Mouse (Mus musculus) myocyte (in vitro differentiated cells): ENCODE measurements around the gene Btbd11. TPM values are rescaled to one million over a fixed set of nuclear protein-coding genes. Genes with fewer than 3 reads are reported as not detected.

Source experiments
- H3K27me3 ChIP-seq: one replicate; pipeline ENCODE4 v1.6.1; 2011; ENCODE audit not compliant: control insufficient read depth, insufficient read depth, insufficient read length
- H3K36me3 ChIP-seq: one replicate; pipeline ENCODE4 v1.6.1; 2011; ENCODE audit not compliant: control insufficient read depth, insufficient read depth
- H3K4me2 ChIP-seq: one replicate; pipeline ENCODE4 v1.6.1; 2011; ENCODE audit warnings: low read depth, control low read depth
- H3K4me3 ChIP-seq: one replicate; pipeline ENCODE4 v1.5.1; 2011; ENCODE audit warnings: mild to moderate bottlenecking, control low read depth, moderate library complexity
- H3K79me2 ChIP-seq: one replicate; pipeline ENCODE4 v1.6.1; 2011; ENCODE audit not compliant: control insufficient read depth, insufficient read depth
- H3ac ChIP-seq: one replicate; pipeline ENCODE4 v1.6.1; 2011; ENCODE audit not compliant: control insufficient read depth, insufficient read length
- CEBPB ChIP-seq: IDR thresholded peaks from 2 replicates; pipeline ENCODE4 v1.6.1; 2011; ENCODE audit warnings: mild to moderate bottlenecking, moderate library complexity; ENCODE audit not compliant: poor library complexity, insufficient read depth, severe bottlenecking
- E2F4 ChIP-seq: IDR thresholded peaks from one replicate; pipeline ENCODE4 v1.6.1; 2011; ENCODE audit warnings: mild to moderate bottlenecking, control low read depth, moderate library complexity; ENCODE audit not compliant: insufficient read depth
- MAX ChIP-seq: IDR thresholded peaks from one replicate; pipeline ENCODE4 v1.6.1; 2011; ENCODE audit warnings: low read depth, mild to moderate bottlenecking, control low read depth
- MYOD1 ChIP-seq, 3 experiments: IDR thresholded peaks; one replicate each; pipeline ENCODE4 v1.6.1; 2011; ENCODE audit warnings: control low read depth in 2 of 3, low read depth in 2 of 3, mild to moderate bottlenecking in 2 of 3, moderate library complexity in 1 of 3; ENCODE audit not compliant: insufficient read length in 2 of 3, control insufficient read depth in 1 of 3
- MYOG ChIP-seq, 3 experiments: IDR thresholded peaks; one replicate each; pipeline ENCODE4 v1.6.1; 2011; ENCODE audit warnings: control low read depth in 2 of 3, low read depth in 2 of 3, mild to moderate bottlenecking in 2 of 3; ENCODE audit not compliant: insufficient read length in 2 of 3, control insufficient read depth in 1 of 3, insufficient read depth in 1 of 3
- POLR2A ChIP-seq: IDR thresholded peaks from one replicate; pipeline ENCODE4 v1.6.1; 2011; ENCODE audit warnings: low read depth, mild to moderate bottlenecking, control low read depth, moderate library complexity; ENCODE audit not compliant: insufficient read length
- POLR2AphosphoS2 ChIP-seq: IDR thresholded peaks from one replicate; pipeline ENCODE4 v1.6.1; 2011; ENCODE audit warnings: low read depth, control low read depth; ENCODE audit not compliant: insufficient read length
- REST ChIP-seq: IDR thresholded peaks from one replicate; pipeline ENCODE4 v1.6.1; 2011; ENCODE audit warnings: mild to moderate bottlenecking, control low read depth, moderate library complexity; ENCODE audit not compliant: insufficient read depth, insufficient read length
- SRF ChIP-seq: IDR thresholded peaks from one replicate; pipeline ENCODE4 v1.6.1; 2011; ENCODE audit warnings: low read depth; ENCODE audit not compliant: control insufficient read depth, insufficient read length
- TCF12 ChIP-seq: IDR thresholded peaks from one replicate; pipeline ENCODE4 v1.6.1; 2011; ENCODE audit warnings: mild to moderate bottlenecking, control low read depth; ENCODE audit not compliant: poor library complexity, insufficient read depth, severe bottlenecking
- TCF3 ChIP-seq: IDR thresholded peaks from one replicate; pipeline ENCODE4 v1.6.1; 2011; ENCODE audit warnings: low read depth, control low read depth; ENCODE audit not compliant: insufficient read length
- USF1 ChIP-seq: IDR thresholded peaks from one replicate; pipeline ENCODE4 v1.6.1; 2011; ENCODE audit warnings: low read depth, mild to moderate bottlenecking, control low read depth, moderate library complexity
- polyA plus RNA-seq: library from polyadenylated mRNA; unstranded; fragments of >200 nt; fragmentation: generic; extraction: Trizol; gene quantifications from one replicate; pipeline ENCODE4 v1.2.1, GENCODE M21; 2012; ENCODE audit warnings: missing spikeins

Gene Btbd11
- polyA plus RNA-seq, 1 experiment = 6.8 TPM

GRCm38 (mm10) chr10:85587758-85588157, 201.1 kb downstream of the Btbd11 start:
- no peaks in the 10 kb centered on the region for H3K27me3 ChIP-seq
- no peak overlapping the region for H3ac ChIP-seq
- no peaks in the 10 kb centered on the region for H3K36me3 ChIP-seq
- H3K4me2 ChIP-seq = no peak overlapping the region
- no peak overlapping the region for H3K4me3 ChIP-seq
- TF ChIP-seq MYOD1 (IDR thresholded peaks at IDR 0.05; ENCODE audit: control insufficient read depth in 1 of 3, insufficient read length in 2 of 3, low read depth in 2 of 3) (no peak), CEBPB (no peak), SRF (no peak), MAX (no peak), REST (no peak), POLR2A (no peak), USF1 (no peak), TCF12 (no peak), E2F4 (no peak), POLR2AphosphoS2 (no peak), MYOG (IDR thresholded peaks at IDR 0.05; ENCODE audit: control insufficient read depth in 1 of 3, insufficient read depth in 1 of 3, insufficient read length in 2 of 3, low read depth in 2 of 3) (no peak), TCF3 (no peak)
- no peaks in the 10 kb centered on the region for H3K79me2 ChIP-seq

GRCm38 (mm10) chr10:85590043-85590442, 203.4 kb downstream of the Btbd11 start:
- no peaks in the 10 kb centered on the region for H3K79me2 ChIP-seq

GRCm38 (mm10) chr10:85591296-85591695, 204.7 kb downstream of the Btbd11 start:
- Histone ChIP-seq H3K4me2 (no peak overlapping the region), H3K27me3 (no peaks in the 10 kb centered on the region), H3K79me2 (no peaks in the 10 kb centered on the region), H3K4me3 (no peak overlapping the region), H3ac (no peak overlapping the region), H3K36me3 (no peaks in the 10 kb centered on the region)
- no peak for TF ChIP-seq TCF3
- no peak for TF ChIP-seq CEBPB
- no peak for TF ChIP-seq POLR2AphosphoS2
- TF ChIP-seq MYOD1 (IDR thresholded peaks at IDR 0.05; ENCODE audit: control insufficient read depth in 1 of 3, insufficient read length in 2 of 3, low read depth in 2 of 3) = no peak
- no peak for TF ChIP-seq POLR2A
- TF ChIP-seq REST = no peak
- TF ChIP-seq TCF12 = no peak
- TF ChIP-seq MAX = no peak
- no peak for TF ChIP-seq USF1
- no peak for TF ChIP-seq E2F4
- no peak for TF ChIP-seq MYOG (IDR thresholded peaks at IDR 0.05; ENCODE audit: control insufficient read depth in 1 of 3, insufficient read depth in 1 of 3, insufficient read length in 2 of 3, low read depth in 2 of 3)
- no peak for TF ChIP-seq SRF

More at GRCm38 (mm10) chr10:85590043-85590442, 203.4 kb downstream of the Btbd11 start:
- Histone ChIP-seq H3K27me3 (no peaks in the 10 kb centered on the region), H3K4me3 (no peak overlapping the region), H3K4me2 (no peak overlapping the region), H3K36me3 (no peaks in the 10 kb centered on the region), H3ac (no peak overlapping the region)
- no peak for TF ChIP-seq USF1
- TF ChIP-seq MYOG (IDR thresholded peaks at IDR 0.05; ENCODE audit: control insufficient read depth in 1 of 3, insufficient read depth in 1 of 3, insufficient read length in 2 of 3, low read depth in 2 of 3) = no peak
- TF ChIP-seq E2F4 = no peak
- TF ChIP-seq MAX = no peak
- TF ChIP-seq TCF12 = no peak
- TF ChIP-seq POLR2AphosphoS2 = no peak

GRCm38 (mm10) chr10:85591986-85592385, 205.4 kb downstream of the Btbd11 start:
- Histone ChIP-seq H3K4me2 (no peak overlapping the region), H3K27me3 (no peaks in the 10 kb centered on the region), H3ac (no peak overlapping the region), H3K4me3 (no peak overlapping the region), H3K79me2 (no peaks in the 10 kb centered on the region), H3K36me3 (no peaks in the 10 kb centered on the region)
- no peak for TF ChIP-seq CEBPB
- no peak for TF ChIP-seq USF1
- no peak for TF ChIP-seq MYOD1 (IDR thresholded peaks at IDR 0.05; ENCODE audit: control insufficient read depth in 1 of 3, insufficient read length in 2 of 3, low read depth in 2 of 3)
- no peak for TF ChIP-seq TCF12
- TF ChIP-seq POLR2A = no peak

- no peak for TF ChIP-seq MYOG (IDR thresholded peaks at IDR 0.05; ENCODE audit: control insufficient read depth in 1 of 3, insufficient read depth in 1 of 3, insufficient read length in 2 of 3, low read depth in 2 of 3)
- TF ChIP-seq TCF12 = no peak
- TF ChIP-seq USF1 = no peak
- TF ChIP-seq SRF = no peak
- TF ChIP-seq CEBPB = no peak
- no peak for TF ChIP-seq MAX
- no peak for TF ChIP-seq REST
- TF ChIP-seq MYOD1 (IDR thresholded peaks at IDR 0.05; ENCODE audit: control insufficient read depth in 1 of 3, insufficient read length in 2 of 3, low read depth in 2 of 3) = no peak
- TF ChIP-seq POLR2AphosphoS2 = no peak
- TF ChIP-seq TCF3 = no peak
- TF ChIP-seq POLR2A = no peak
- Histone ChIP-seq H3K36me3 (no peaks in the 10 kb centered on the region), H3ac (no peak overlapping the region), H3K79me2 (no peaks in the 10 kb centered on the region), H3K4me3 (no peak overlapping the region), H3K27me3 (no peaks in the 10 kb centered on the region), H3K4me2 (no peak overlapping the region)
Measured at GRCm38 (mm10) chr10:85596301-85596700, 209.7 kb downstream of the Btbd11 start.
